Mouse (Mus musculus) neural tube, embryonic 13.5 days (tissue): ENCODE results near the gene Rsf1. TPM values are rescaled to one million over a fixed set of nuclear protein-coding genes. Genes with fewer than 3 reads are reported as not detected.

Source experiments
- ATAC-seq: fragments of 200-750 bp; cut with Nextera tagmentation; 2 replicates; pipeline ENCODE4 v1.8.0; 2017; ENCODE audit warnings: low read depth, mild to moderate bottlenecking, moderate TSS enrichment, moderate library complexity
- H3K27ac ChIP-seq: fragments of 300-500 bp; sonication (generic); replicated peaks from 2 replicates; pipeline ENCODE4 v1.5.1; 2015; ENCODE audit warnings: moderate library complexity, mild to moderate bottlenecking, inconsistent platforms
- H3K27me3 ChIP-seq: fragments of 300-500 bp; sonication (generic); 2 replicates; pipeline ENCODE4 v1.6.1; 2015; ENCODE audit warnings: mild to moderate bottlenecking, inconsistent platforms
- H3K36me3 ChIP-seq: fragments of 300-500 bp; sonication (generic); 2 replicates; pipeline ENCODE4 v1.6.1; 2015; ENCODE audit warnings: mild to moderate bottlenecking, inconsistent platforms
- H3K4me1 ChIP-seq: fragments of 300-500 bp; sonication (generic); replicated peaks from 2 replicates; pipeline ENCODE4 v1.6.1; 2015; ENCODE audit warnings: inconsistent platforms
- H3K4me2 ChIP-seq: fragments of 300-500 bp; sonication (generic); 2 replicates; pipeline ENCODE4 v1.6.1; 2015; ENCODE audit warnings: inconsistent platforms, mild to moderate bottlenecking, moderate library complexity
- H3K4me3 ChIP-seq: fragments of 300-500 bp; sonication (generic); 2 replicates; pipeline ENCODE4 v1.5.1; 2015; ENCODE audit warnings: mild to moderate bottlenecking, inconsistent platforms
- H3K9ac ChIP-seq: fragments of 300-500 bp; sonication (generic); 2 replicates; pipeline ENCODE4 v1.6.1; 2015; ENCODE audit warnings: moderate library complexity, mild to moderate bottlenecking, inconsistent platforms
- H3K9me3 ChIP-seq: fragments of 300-500 bp; sonication (generic); 2 replicates; pipeline ENCODE4 v1.6.1; 2016; ENCODE audit warnings: inconsistent platforms
- WGBS: fragments of 180-500 bp; shearing (Covaris S2); methylation state at CpG from one replicate; pipeline ENCODE4 v1.1.7; 2015; 5-methylcytosine and 5-hydroxymethylcytosine counted together
- polyA plus RNA-seq: library from polyadenylated mRNA; unstranded; fragments of >200 nt; fragmentation: Nextera tagmentation; extraction: Ambion mirVana; gene quantifications from 2 replicates; pipeline ENCODE4 v1.2.1, GENCODE M21; 2015

The Rsf1 gene
- polyA plus RNA-seq, 1 experiment from 2014 or later: 28.4 TPM

DNA sequence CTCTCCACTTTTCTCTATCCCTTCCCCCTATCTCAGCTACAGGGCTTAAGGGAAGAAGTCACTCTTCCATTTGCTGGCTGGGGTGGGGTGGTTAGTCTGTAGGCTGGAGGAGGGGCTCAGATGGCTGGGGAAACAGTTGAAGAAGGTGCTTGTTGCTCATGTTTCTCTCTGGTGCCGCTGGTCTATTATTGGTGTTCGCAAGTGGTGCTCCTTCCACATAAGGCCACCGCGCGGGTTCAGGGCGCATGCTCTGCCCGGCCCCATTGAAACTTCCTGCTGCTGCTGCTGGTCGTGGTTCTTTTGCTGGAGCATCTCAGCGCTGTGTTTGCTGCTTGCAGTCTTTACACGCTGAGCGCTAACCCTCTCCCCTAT lies 1.1 kb downstream of the Rsf1 start:
- Histone ChIP-seq H3K9ac (peak overlapping the region; percentile 99), H3K4me2 (peak overlapping the region; percentile 88), H3K27me3 (no peaks in the 10 kb centered on the region), H3K27ac (peak overlapping the region; percentile 98), H3K9me3 (no peaks in the 10 kb centered on the region), H3K4me3 (peak overlapping the region; percentile 98), H3K36me3 (no peaks in the 10 kb centered on the region), H3K4me1 (peaks cover 22% of the 10 kb centered on the region)
- peak; percentile 33; the same call in 1 of the 2 replicates for ATAC-seq
- WGBS: 0% methylated on average over 11 of the region's 11 CpGs

DNA sequence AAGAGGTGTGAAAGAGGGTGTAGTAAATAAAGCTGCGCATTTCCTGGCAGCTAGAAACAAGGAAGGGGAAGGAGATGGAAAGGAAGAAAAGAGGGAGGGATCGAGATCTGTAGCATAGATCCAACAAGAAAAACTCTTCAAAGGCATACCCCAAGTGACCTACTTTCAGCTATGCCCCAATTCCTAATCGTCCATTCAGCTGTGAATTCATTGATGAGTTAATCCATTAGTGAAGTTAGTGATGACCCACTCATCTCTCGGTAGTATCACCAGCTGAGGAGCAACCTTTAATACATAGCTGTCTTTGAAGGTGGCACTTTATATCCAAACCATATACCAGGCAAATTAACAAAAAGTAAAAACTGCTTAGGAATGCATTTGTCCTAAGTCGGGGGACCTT lies 8.8 kb downstream of the Rsf1 start:
- no peaks in the 10 kb centered on the region for H3K9me3 ChIP-seq
- no peak overlapping the region for H3K27ac ChIP-seq
- ATAC-seq: no peak
- no peak overlapping the region for H3K9ac ChIP-seq
- H3K4me1 ChIP-seq: peaks cover 29% of the 10 kb centered on the region
- no peak overlapping the region for H3K4me3 ChIP-seq
- no peaks in the 10 kb centered on the region for H3K27me3 ChIP-seq
- 0 out of 2 replicates have a peak, but pooled peaks cover 5% of the 10 kb centered on the region for H3K36me3 ChIP-seq
- H3K4me2 ChIP-seq: no peak overlapping the region
- 86% methylated on average over 5 of the region's 5 CpGs for WGBS

DNA sequence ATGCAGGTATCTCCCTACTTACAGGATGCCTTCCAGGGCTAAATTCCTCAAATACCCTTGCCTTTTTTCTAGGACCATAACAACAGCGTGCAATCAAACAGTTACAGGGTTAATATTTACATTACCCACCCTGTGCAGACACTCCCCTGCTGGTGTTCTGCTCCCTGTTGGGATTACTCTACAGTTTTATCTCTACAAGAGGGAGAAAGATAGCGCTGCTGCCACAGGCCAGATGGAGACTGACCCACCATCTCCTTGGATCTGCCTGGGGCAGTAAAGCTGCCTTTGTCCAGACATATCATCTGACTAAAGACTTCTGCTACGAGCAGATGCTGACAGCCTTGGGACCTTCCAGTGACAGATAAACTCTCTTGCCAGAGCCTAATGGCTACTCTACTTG lies 10.8 kb downstream of the Rsf1 start:
- 20% methylated on average over 3 of the region's 3 CpGs for WGBS
- Histone ChIP-seq H3K27me3 (no peaks in the 10 kb centered on the region), H3K4me2 (no peak overlapping the region), H3K9me3 (no peaks in the 10 kb centered on the region; the same call in 1 of the 2 replicates), H3K4me1 (peaks cover 23% of the 10 kb centered on the region), H3K4me3 (no peak overlapping the region), H3K9ac (no peak overlapping the region), H3K36me3 (0 out of 2 replicates have a peak, but pooled peaks cover 5% of the 10 kb centered on the region), H3K27ac (no peak overlapping the region)
- ATAC-seq: no peak

DNA sequence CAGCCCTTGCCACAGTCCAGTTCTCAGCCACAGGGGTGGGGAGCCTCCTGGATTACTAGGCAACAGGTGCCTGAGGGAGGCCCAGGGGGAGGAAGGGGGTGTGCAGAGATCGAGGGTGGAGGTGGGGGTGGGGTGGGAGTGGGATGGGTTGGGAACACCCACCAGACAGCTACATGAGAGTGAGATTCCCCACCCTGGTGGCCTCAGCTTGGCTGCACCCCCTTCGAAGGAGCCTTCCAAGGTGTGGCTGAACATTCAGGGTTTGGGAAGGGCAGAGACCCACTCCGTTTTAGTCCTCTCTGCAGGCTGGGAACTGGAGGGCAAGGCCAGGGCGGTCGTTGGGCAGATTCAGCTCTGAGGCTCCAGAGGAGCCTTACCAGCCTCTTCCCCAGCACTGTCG lies 11.6 kb downstream of the Rsf1 start:
- 88% methylated on average over 6 of the region's 6 CpGs for WGBS
- no peak for ATAC-seq
- H3K9ac ChIP-seq: no peak overlapping the region

DNA sequence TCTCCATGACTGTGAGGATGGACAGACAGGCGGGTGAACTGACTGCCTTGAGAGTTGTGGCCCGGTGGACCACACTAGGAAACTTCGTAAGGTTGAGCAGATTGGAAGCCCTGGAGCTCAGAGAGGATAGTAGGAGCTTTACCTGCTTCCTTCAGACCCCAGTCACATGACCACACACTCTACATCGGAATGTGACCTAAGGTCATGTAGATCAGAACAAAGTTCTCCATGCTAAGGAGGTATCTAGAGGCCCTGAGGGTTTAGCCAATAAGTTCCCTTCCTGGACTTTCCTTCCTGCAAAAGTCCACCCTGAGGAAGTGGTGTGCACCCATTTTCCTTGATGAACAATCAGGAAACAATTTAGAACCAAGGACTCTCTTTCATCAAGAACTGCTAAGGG lies 12.7 kb downstream of the Rsf1 start:
- 97% methylated on average over 4 of the region's 4 CpGs for WGBS

More for the DNA sequence above, 11.6 kb downstream of the Rsf1 start:
- Histone ChIP-seq H3K4me3 (no peak overlapping the region), H3K4me1 (peaks cover 23% of the 10 kb centered on the region), H3K9me3 (no peaks in the 10 kb centered on the region; the same call in 1 of the 2 replicates), H3K4me2 (no peak overlapping the region), H3K27ac (no peak overlapping the region), H3K36me3 (0 out of 2 replicates have a peak, but pooled peaks cover 5% of the 10 kb centered on the region), H3K27me3 (no peaks in the 10 kb centered on the region)

DNA sequence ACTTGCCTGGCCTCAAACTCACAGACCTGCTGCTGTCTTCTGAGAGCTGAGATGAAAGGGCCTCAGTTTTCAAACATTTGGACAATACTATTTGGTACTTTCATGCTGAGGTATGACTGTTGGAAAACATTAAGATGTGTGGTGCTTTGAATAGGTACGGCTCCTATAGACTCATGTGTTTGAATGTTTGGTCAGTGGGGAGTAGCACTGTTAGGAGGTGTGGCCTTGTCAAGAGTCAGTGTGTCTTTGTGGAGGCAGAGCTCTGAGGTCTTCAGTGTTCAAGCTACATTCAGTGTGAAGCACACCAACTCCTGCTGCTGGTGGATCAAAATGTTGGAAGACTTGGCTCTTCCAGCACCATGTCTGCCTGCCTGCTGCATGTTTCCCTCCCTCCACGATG lies 13.8 kb downstream of the Rsf1 start:
- Histone ChIP-seq H3K36me3 (0 out of 2 replicates have a peak, but pooled peaks cover 5% of the 10 kb centered on the region), H3K4me1 (peaks cover 19% of the 10 kb centered on the region), H3K27me3 (no peaks in the 10 kb centered on the region), H3K4me2 (no peak overlapping the region), H3K9me3 (no peaks in the 10 kb centered on the region; the same call in 1 of the 2 replicates), H3K9ac (no peak overlapping the region), H3K4me3 (no peak overlapping the region), H3K27ac (no peak overlapping the region)
- no peak for ATAC-seq
- 94% methylated on average over 2 of the region's 2 CpGs for WGBS

More for the DNA sequence above, 12.7 kb downstream of the Rsf1 start:
- no peak overlapping the region for H3K4me3 ChIP-seq
- H3K4me2 ChIP-seq: no peak overlapping the region
- no peak overlapping the region for H3K9ac ChIP-seq
- H3K27ac ChIP-seq: no peak overlapping the region
- no peak for ATAC-seq
- 0 out of 2 replicates have a peak, but pooled peaks cover 5% of the 10 kb centered on the region for H3K36me3 ChIP-seq
- H3K27me3 ChIP-seq: no peaks in the 10 kb centered on the region
- no peaks in the 10 kb centered on the region; the same call in 1 of the 2 replicates for H3K9me3 ChIP-seq
- H3K4me1 ChIP-seq: peaks cover 23% of the 10 kb centered on the region

DNA sequence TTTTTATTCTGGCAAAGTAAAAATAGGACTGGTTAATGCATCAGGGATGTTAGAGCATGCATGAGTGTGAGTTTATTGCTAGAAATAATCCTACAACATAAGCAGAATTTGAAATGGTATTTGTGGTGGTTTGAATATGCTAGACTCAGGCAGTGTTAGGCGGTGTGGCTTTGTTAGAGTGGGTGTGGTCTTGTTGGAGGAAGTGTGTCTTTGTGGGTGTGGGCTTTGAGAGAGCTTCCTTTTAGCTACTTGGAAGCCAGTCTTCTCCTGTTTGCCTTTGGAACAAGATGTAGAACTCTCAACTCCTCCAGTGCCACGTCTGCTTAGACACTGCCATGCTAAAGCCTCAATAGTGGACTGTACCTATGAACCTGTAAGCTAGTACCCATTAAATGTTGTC lies 18.9 kb downstream of the Rsf1 start:
- ATAC-seq: no peak
- no peak overlapping the region for H3K9ac ChIP-seq
- 90% methylated on average over 2 of the region's 2 CpGs for whole genome bisulfite sequencing

DNA sequence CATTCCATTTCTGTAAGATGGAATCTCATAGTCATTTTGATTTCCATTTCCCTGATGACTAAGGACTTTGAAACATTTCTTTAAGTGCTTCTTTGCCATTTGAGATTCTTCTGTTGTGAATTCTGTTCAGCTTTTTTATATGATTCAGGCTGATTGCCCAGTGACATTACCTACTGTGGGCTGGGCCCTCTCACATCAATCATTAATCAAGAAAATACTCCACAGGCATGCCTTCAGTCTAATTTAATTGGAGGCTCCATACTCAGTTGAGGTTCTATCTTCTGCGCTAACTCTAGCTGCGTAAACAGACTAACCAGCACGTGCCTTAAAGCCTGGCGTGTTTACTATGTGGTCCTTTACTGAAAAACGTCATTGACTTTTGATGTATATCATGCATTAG lies 41.7 kb downstream of the Rsf1 start:
- H3K4me3 ChIP-seq: no peak overlapping the region
- peaks cover 15% of the 10 kb centered on the region for H3K36me3 ChIP-seq
- H3K27ac ChIP-seq: no peak overlapping the region
- no peak for ATAC-seq
- H3K9ac ChIP-seq: no peak overlapping the region
- H3K9me3 ChIP-seq: no peaks in the 10 kb centered on the region
- 93% methylated on average over 5 of the region's 5 CpGs for WGBS
- H3K4me1 ChIP-seq: no peaks in the 10 kb centered on the region
- H3K4me2 ChIP-seq: no peak overlapping the region
- H3K27me3 ChIP-seq: no peaks in the 10 kb centered on the region

More for the DNA sequence above, 18.9 kb downstream of the Rsf1 start:
- Histone ChIP-seq H3K4me2 (no peak overlapping the region), H3K4me3 (no peak overlapping the region), H3K27me3 (no peaks in the 10 kb centered on the region), H3K27ac (no peak overlapping the region), H3K36me3 (no peaks in the 10 kb centered on the region), H3K4me1 (no peaks in the 10 kb centered on the region), H3K9me3 (no peaks in the 10 kb centered on the region; the same call in 1 of the 2 replicates)

DNA sequence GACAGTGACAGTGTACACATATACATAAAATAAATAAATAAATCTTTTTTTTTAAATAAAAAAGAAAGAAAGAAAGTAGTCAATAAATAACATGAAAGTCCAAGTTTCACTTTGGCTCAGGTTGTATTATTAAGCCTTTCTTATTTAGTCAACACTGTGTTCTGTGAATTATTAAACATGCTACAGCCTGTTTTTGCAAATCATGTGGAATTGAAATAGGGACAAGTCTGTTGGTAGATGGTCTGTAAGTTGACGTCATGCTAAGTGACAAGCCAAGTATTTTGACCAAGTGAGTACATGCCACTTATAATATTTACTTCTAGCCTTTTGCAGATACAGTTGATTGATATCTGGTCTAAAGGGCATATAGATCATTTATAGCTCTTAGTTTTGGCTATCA lies 43.0 kb downstream of the Rsf1 start:
- H3K27ac ChIP-seq: no peak overlapping the region
- H3K4me3 ChIP-seq: no peak overlapping the region
- H3K36me3 ChIP-seq: peaks cover 11% of the 10 kb centered on the region
- no peaks in the 10 kb centered on the region for H3K9me3 ChIP-seq
- no peaks in the 10 kb centered on the region for H3K4me1 ChIP-seq
- 98% methylated on average over 1 of the region's 1 CpGs for WGBS
- no peak overlapping the region for H3K4me2 ChIP-seq
- no peaks in the 10 kb centered on the region for H3K27me3 ChIP-seq
- no peak overlapping the region for H3K9ac ChIP-seq
- ATAC-seq: no peak

DNA sequence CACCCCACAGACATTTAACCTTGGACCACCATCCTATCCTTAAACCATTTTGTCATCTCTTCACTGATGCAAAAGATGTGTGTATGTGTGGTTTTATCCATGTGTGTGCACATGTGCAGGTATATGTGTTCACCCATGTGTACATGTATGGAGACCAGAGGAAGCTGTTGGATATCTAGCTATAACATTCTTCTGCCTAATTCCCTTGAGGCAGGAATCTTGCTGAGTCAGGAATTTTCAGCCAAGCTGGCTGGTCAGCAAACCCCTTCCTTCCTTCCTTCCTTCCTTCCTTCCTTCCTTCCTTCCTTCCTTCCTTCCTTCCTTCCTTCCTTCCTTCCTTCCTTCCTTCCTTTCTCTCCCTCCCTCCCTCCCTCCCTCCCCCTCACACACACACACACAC lies 43.7 kb downstream of the Rsf1 start:
- Histone ChIP-seq H3K4me1 (no peaks in the 10 kb centered on the region), H3K4me3 (no peak overlapping the region), H3K27ac (no peak overlapping the region), H3K36me3 (0 out of 2 replicates have a peak, but pooled peaks cover 4% of the 10 kb centered on the region), H3K9ac (no peak overlapping the region), H3K9me3 (no peaks in the 10 kb centered on the region), H3K4me2 (no peak overlapping the region), H3K27me3 (no peaks in the 10 kb centered on the region)
- ATAC-seq: no peak

DNA sequence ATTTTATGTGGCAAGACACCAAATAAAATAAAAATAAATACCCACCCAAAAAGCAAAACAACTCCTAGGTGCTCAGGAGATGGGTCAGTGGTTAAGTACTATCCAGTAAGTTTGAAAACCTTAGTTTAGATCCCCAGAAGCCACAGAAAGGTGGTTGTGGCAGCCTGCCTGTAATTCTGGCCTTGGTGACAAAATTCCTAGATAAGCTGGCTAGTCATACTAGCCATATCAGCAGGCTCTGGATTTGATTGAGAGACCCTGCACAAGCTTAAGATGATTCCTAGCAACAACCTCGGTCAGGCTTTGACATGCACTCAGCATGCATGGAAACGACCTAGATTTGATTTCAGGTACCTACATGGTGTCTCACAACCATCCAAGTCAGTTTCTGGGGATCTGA lies 49.7 kb downstream of the Rsf1 start:
- Histone ChIP-seq H3K4me3 (no peak overlapping the region), H3K4me1 (no peaks in the 10 kb centered on the region), H3K27me3 (no peaks in the 10 kb centered on the region), H3K36me3 (no peaks in the 10 kb centered on the region), H3K4me2 (no peak overlapping the region), H3K9me3 (no peaks in the 10 kb centered on the region), H3K27ac (no peak overlapping the region), H3K9ac (no peak overlapping the region)
- WGBS: 81% methylated on average over 2 of the region's 2 CpGs
- ATAC-seq: no peak

DNA sequence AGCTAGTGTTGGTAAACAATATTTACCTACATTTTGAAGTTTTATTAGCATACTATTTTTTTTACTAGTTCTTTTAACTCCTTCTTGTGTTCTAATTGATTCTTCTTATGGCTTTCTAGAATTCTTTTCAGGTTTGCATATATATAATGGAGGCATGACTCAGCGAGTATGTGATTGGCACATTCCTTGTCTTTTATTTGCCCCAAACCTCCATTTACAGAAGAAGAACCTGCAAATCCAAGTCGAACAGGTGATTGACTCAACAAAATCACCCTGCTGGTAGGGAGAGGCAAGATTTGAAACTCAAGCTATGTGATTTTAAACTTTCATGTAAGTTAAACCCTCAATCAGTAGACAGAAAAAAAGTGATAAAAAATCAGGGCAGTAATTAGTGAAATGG lies 51.6 kb downstream of the Rsf1 start:
- H3K4me2 ChIP-seq: no peak overlapping the region
- no peaks in the 10 kb centered on the region for H3K36me3 ChIP-seq
- H3K27ac ChIP-seq: no peak overlapping the region
- H3K27me3 ChIP-seq: no peaks in the 10 kb centered on the region
- no peak for ATAC-seq
- no peaks in the 10 kb centered on the region for H3K4me1 ChIP-seq
- 90% methylated on average over 2 of the region's 2 CpGs for WGBS
- H3K4me3 ChIP-seq: no peak overlapping the region
- no peak overlapping the region for H3K9ac ChIP-seq
- no peaks in the 10 kb centered on the region for H3K9me3 ChIP-seq

DNA sequence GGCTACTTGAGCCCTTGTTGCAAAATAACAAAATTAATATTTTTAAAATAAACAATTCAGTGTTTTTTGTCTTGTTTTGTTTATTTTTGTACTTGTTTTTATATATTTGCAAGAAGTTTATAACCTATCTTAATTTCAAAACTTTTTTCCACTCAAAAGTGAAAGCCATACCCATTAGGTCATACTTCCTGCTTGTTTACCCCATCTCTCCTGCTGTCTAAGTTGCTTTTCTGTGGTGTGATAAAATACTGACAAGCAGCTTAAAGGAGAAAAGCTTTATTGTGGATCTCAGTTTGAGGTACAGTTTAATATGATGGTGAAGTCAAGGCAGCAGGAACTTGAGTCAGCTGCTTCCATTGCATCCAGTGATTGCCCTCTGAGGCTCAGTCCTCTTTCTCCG lies 53.2 kb downstream of the Rsf1 start:
- no peak overlapping the region for H3K9ac ChIP-seq
- H3K36me3 ChIP-seq: no peaks in the 10 kb centered on the region
- no peak overlapping the region for H3K27ac ChIP-seq
- WGBS: 87% methylated on average over 1 of the region's 1 CpGs
- H3K27me3 ChIP-seq: no peaks in the 10 kb centered on the region
- no peak overlapping the region for H3K4me3 ChIP-seq
- H3K4me1 ChIP-seq: no peaks in the 10 kb centered on the region
- no peak overlapping the region for H3K4me2 ChIP-seq
- H3K9me3 ChIP-seq: no peaks in the 10 kb centered on the region
- ATAC-seq: no peak
